Mouse (Mus musculus) forebrain, postnatal 0 days (tissue): ENCODE measurements around the gene Il13ra1. TPM values are rescaled to one million over a fixed set of nuclear protein-coding genes. Genes with fewer than 3 reads are reported as not detected.

Experiments
- ATAC-seq: fragments of 200-750 bp; cut with Nextera tagmentation; 2 replicates; pipeline ENCODE4 v1.8.0; 2017; ENCODE audit warnings: mild to moderate bottlenecking, moderate library complexity
- DNase-seq: peaks from one replicate; pipeline ENCODE4 v3.0.0-alpha.2; 2015
- H3K27ac ChIP-seq: fragments of 300-500 bp; sonication (generic); 2 replicates; pipeline ENCODE4 v1.5.1; 2014; ENCODE audit warnings: low read depth, mild to moderate bottlenecking, antibody characterized with exemption, low read length, moderate library complexity, mixed read lengths
- H3K27me3 ChIP-seq: fragments of 300-500 bp; sonication (generic); 2 replicates; pipeline ENCODE4 v1.6.1; 2014; ENCODE audit warnings: mild to moderate bottlenecking, low read length, mixed read lengths; ENCODE audit not compliant: insufficient read depth
- H3K36me3 ChIP-seq: fragments of 300-500 bp; sonication (generic); 2 replicates; pipeline ENCODE4 v1.6.1; 2014; ENCODE audit warnings: mild to moderate bottlenecking, moderate library complexity; ENCODE audit not compliant: insufficient read depth
- H3K4me1 ChIP-seq: fragments of 300-500 bp; sonication (generic); 2 replicates; pipeline ENCODE4 v1.6.1; 2014; ENCODE audit warnings: antibody characterized with exemption; ENCODE audit not compliant: insufficient read depth
- H3K4me2 ChIP-seq: fragments of 300-500 bp; sonication (generic); 2 replicates; pipeline ENCODE4 v1.6.1; 2014; ENCODE audit warnings: low read depth, mild to moderate bottlenecking, moderate library complexity
- H3K4me3 ChIP-seq: fragments of 300-500 bp; sonication (generic); 2 replicates; pipeline ENCODE4 v1.5.1; 2014; ENCODE audit warnings: low read depth, low read length, mixed read lengths
- H3K9ac ChIP-seq: fragments of 300-500 bp; sonication (generic); 2 replicates; pipeline ENCODE4 v1.6.1; 2014; ENCODE audit warnings: mild to moderate bottlenecking
- H3K9me3 ChIP-seq: fragments of 300-500 bp; sonication (generic); 2 replicates; pipeline ENCODE4 v1.6.1; 2016; ENCODE audit warnings: low read length
- CTCF ChIP-seq: sonication (generic); IDR thresholded peaks from 2 replicates; pipeline ENCODE4 v1.5.1; 2016; ENCODE audit warnings: antibody characterized with exemption, control low read depth, low read depth
- WGBS: fragments of 180-500 bp; shearing (Covaris S2); extraction: QIAGEN DNeasy Blood & Tissue Kit; methylation state at CpG from one replicate; pipeline ENCODE4 v1.1.7; 2014; 5-methylcytosine and 5-hydroxymethylcytosine counted together
- polyA plus RNA-seq: library from polyadenylated mRNA; unstranded; fragments of >200 nt; fragmentation: Nextera tagmentation; extraction: Ambion mirVana; gene quantifications from 2 replicates; pipeline ENCODE4 v1.2.1, GENCODE M21; 2015
- total RNA-seq: library from RNA; depleted of rRNA; stranded (reverse); fragments of >200 nt; gene quantifications from 2 replicates; pipeline ENCODE4 v1.2.3, GENCODE M21; 2014; rRNA removed

Gene Il13ra1
- total and polyA plus RNA-seq, 2 experiments from 2014 or later = 6.7 to 10.5 TPM

GRCm38 (mm10) chrX:36193951-36194350 lies 82.0 kb downstream of the Il13ra1 start:
- no peaks in the 10 kb centered on the region for H3K4me1 ChIP-seq
- H3K27me3 ChIP-seq = no peaks in the 10 kb centered on the region
- H3K36me3 ChIP-seq = no peaks in the 10 kb centered on the region
- peak overlapping the region; percentile 66 for H3K27ac ChIP-seq
- H3K4me3 ChIP-seq = no peak overlapping the region
- no peak overlapping the region for H3K9ac ChIP-seq
- ATAC-seq = peak; percentile 76
- H3K9me3 ChIP-seq = no peaks in the 10 kb centered on the region
- no peak for TF ChIP-seq CTCF
- H3K4me2 ChIP-seq = no peak overlapping the region
- peak; percentile 70 for DNase-seq
- 22% methylated on average over 6 of the region's 6 CpGs for WGBS

GRCm38 (mm10) chrX:36195736-36196525 lies 84.0 kb downstream of the Il13ra1 start, which contains the start of gene Zcchc12:
Gene Zcchc12, plus strand, starts transcription at chrX:36195904.
- no peak for TF ChIP-seq CTCF
- Histone ChIP-seq H3K27me3 (no peaks in the 10 kb centered on the region), H3K4me1 (no peaks in the 10 kb centered on the region), H3K9ac (peak within 1 kb of the TSS; percentile 49), H3K4me2 (peak within 1 kb of the TSS; percentile 47), H3K36me3 (no peaks in the 10 kb centered on the region), H3K9me3 (no peaks in the 10 kb centered on the region), H3K27ac (peak within 1 kb of the TSS; percentile 73), H3K4me3 (peak within 1 kb of the TSS; percentile 38)
- 29% methylated on average over 28 of the region's 28 CpGs for WGBS
- peak; percentile 76 for DNase-seq
- peak; percentile 89 for ATAC-seq

GRCm38 (mm10) chrX:36209554-36209953 lies 97.6 kb downstream of the Il13ra1 start:
- H3K4me3 ChIP-seq = no peak overlapping the region
- ATAC-seq = no peak

GRCm38 (mm10) chrX:36211216-36211615 lies 99.3 kb downstream of the Il13ra1 start:
- ATAC-seq = no peak
- TF ChIP-seq CTCF = no peak
- Histone ChIP-seq H3K27ac (no peak overlapping the region), H3K9ac (no peak overlapping the region), H3K4me3 (no peak overlapping the region), H3K27me3 (no peaks in the 10 kb centered on the region), H3K9me3 (no peaks in the 10 kb centered on the region), H3K4me1 (no peaks in the 10 kb centered on the region), H3K4me2 (no peak overlapping the region), H3K36me3 (no peaks in the 10 kb centered on the region)
- DNase-seq = no peak
- WGBS = 83% methylated on average over 3 of the region's 3 CpGs

More at GRCm38 (mm10) chrX:36209554-36209953, 97.6 kb downstream of the Il13ra1 start:
- H3K4me1 ChIP-seq = no peaks in the 10 kb centered on the region
- H3K4me2 ChIP-seq = no peak overlapping the region
- no peak overlapping the region for H3K27ac ChIP-seq
- H3K9me3 ChIP-seq = no peaks in the 10 kb centered on the region
- WGBS = 79% methylated on average over 2 of the region's 2 CpGs
- H3K9ac ChIP-seq = no peak overlapping the region
- H3K36me3 ChIP-seq = no peaks in the 10 kb centered on the region
- no peak for DNase-seq
- TF ChIP-seq CTCF = no peak; the same call in 1 of the 2 replicates
- H3K27me3 ChIP-seq = no peaks in the 10 kb centered on the region

Other genes starting within 250 kb of the Il13ra1 start
- gene Dock11, start 223.3 kb upstream of the Il13ra1 start, total RNA-seq = 29.1 and 33.7 TPM in 2 replicates
- gene Dock11, start 223.3 kb upstream of the Il13ra1 start, polyA plus RNA-seq = 4.6 and 5.8 TPM in 2 replicates
- gene Zcchc12, start 83.8 kb downstream of the Il13ra1 start, total RNA-seq = 308 and 413 TPM in 2 replicates
- gene Zcchc12, start 83.8 kb downstream of the Il13ra1 start, polyA plus RNA-seq = 280 and 417 TPM in 2 replicates
- 6.2 and 11.3 TPM in 2 replicates for gene Lonrf3, start 216.2 kb downstream of the Il13ra1 start, total RNA-seq
- gene Lonrf3, start 216.2 kb downstream of the Il13ra1 start, polyA plus RNA-seq = 0.36 and 0.64 TPM in 2 replicates